Mouse (Mus musculus) forebrain, embryonic 14.5 days (tissue): ENCODE data around the gene Psmb1. TPM values are rescaled to one million over a fixed set of nuclear protein-coding genes. Genes with fewer than 3 reads are reported as not detected.
"Not testable (repeated sequence)": the region's sequence is repeated elsewhere in the genome, so short reads cannot be mapped to it uniquely, and the experiment has no call there.

Experiments used
- ATAC-seq: fragments of 200-750 bp; cut with Nextera tagmentation; 2 replicates; pipeline ENCODE4 v1.8.0; 2017; ENCODE audit warnings: mild to moderate bottlenecking, moderate library complexity
- DNase-seq: peaks from one replicate; pipeline ENCODE4 v3.0.0-alpha.2; 2015; ENCODE audit warnings: low spot score
- H3K27ac ChIP-seq: fragments of 300-500 bp; sonication (generic); 2 replicates; pipeline ENCODE4 v1.5.1; 2014; ENCODE audit warnings: low read depth, mild to moderate bottlenecking, control low read depth, low read length, moderate library complexity
- H3K27me3 ChIP-seq: fragments of 300-500 bp; sonication (generic); replicated peaks from 2 replicates; pipeline ENCODE4 v1.6.1; 2014; ENCODE audit warnings: low read length, control low read depth, mixed read lengths; ENCODE audit not compliant: control insufficient read depth, insufficient read depth
- H3K36me3 ChIP-seq: fragments of 300-500 bp; sonication (generic); 2 replicates; pipeline ENCODE4 v1.6.1; 2014; ENCODE audit warnings: low read length, control low read depth; ENCODE audit not compliant: control insufficient read depth, insufficient read depth
- H3K4me1 ChIP-seq: fragments of 300-500 bp; sonication (generic); 2 replicates; pipeline ENCODE4 v1.6.1; 2014; ENCODE audit warnings: antibody characterized with exemption, low read length, control low read depth; ENCODE audit not compliant: control insufficient read depth, insufficient read depth
- H3K4me2 ChIP-seq: fragments of 300-500 bp; sonication (generic); 2 replicates; pipeline ENCODE4 v1.6.1; 2014; ENCODE audit warnings: mild to moderate bottlenecking, control low read depth, low read length
- H3K4me3 ChIP-seq: fragments of 300-500 bp; sonication (generic); 2 replicates; pipeline ENCODE4 v1.5.1; 2014; ENCODE audit warnings: low read depth, low read length, control low read depth
- H3K9ac ChIP-seq: fragments of 300-500 bp; sonication (generic); 2 replicates; pipeline ENCODE4 v1.6.1; 2014; ENCODE audit warnings: mild to moderate bottlenecking, low read length, control low read depth, moderate library complexity
- H3K9me3 ChIP-seq: fragments of 300-500 bp; sonication (generic); replicated peaks from 2 replicates; pipeline ENCODE4 v1.6.1; 2016; ENCODE audit warnings: low read length, control low read depth, mixed read lengths; ENCODE audit not compliant: control insufficient read depth
- WGBS: fragments of 180-500 bp; shearing (Covaris S2); extraction: QIAGEN DNeasy Blood & Tissue Kit; methylation state at CpG from one replicate; pipeline ENCODE4 v1.1.7; 2014; 5-methylcytosine and 5-hydroxymethylcytosine counted together
- polyA plus RNA-seq: library from polyadenylated mRNA; unstranded; fragments of >200 nt; fragmentation: Nextera tagmentation; extraction: Ambion mirVana; gene quantifications from 2 replicates; pipeline ENCODE4 v1.2.1, GENCODE M21; 2014

The Psmb1 gene
- polyA plus RNA-seq, result 283 and 324 TPM in 2 replicates

GRCm38 (mm10) chr17:15499656-15500394 is at the start of gene Psmb1, which contains the start of gene Tbp:
Gene Psmb1, minus strand, starts transcription at chr17:15499751.
Gene Tbp, plus strand, starts transcription at chr17:15499888.
- peak within 1 kb of the TSS; percentile 95 for H3K4me3 ChIP-seq
- ATAC-seq (peak; percentile 95), DNase-seq (peak; percentile 99)
- peak within 1 kb of the TSS; percentile 73 for H3K27ac ChIP-seq
- peaks cover 28% of the 10 kb centered on the region for H3K36me3 ChIP-seq
- H3K4me1 ChIP-seq, result peaks cover 32% of the 10 kb centered on the region
- 1% methylated on average over 63 of the region's 63 CpGs for WGBS
- no peaks in the 10 kb centered on the region for H3K9me3 ChIP-seq
- peak within 1 kb of the TSS; percentile 86 for H3K9ac ChIP-seq
- H3K4me2 ChIP-seq, result peak within 1 kb of the TSS; percentile 94
- H3K27me3 ChIP-seq, result no peaks in the 10 kb centered on the region

GRCm38 (mm10) chr17:15546440-15546839 is 46.9 kb upstream of the Psmb1 start:
- H3K27me3 ChIP-seq, result no peaks in the 10 kb centered on the region
- no peaks in the 10 kb centered on the region for H3K9me3 ChIP-seq
- H3K4me1 ChIP-seq, result no peaks in the 10 kb centered on the region
- H3K4me2 ChIP-seq, result no peak overlapping the region
- H3K27ac ChIP-seq, result no peak overlapping the region
- DNase-seq, result no peak
- H3K4me3 ChIP-seq, result no peak overlapping the region
- H3K36me3 ChIP-seq, result no peaks in the 10 kb centered on the region
- ATAC-seq, result no peak
- 77% methylated on average over 4 of the region's 4 CpGs for WGBS
- no peak overlapping the region for H3K9ac ChIP-seq

GRCm38 (mm10) chr17:15543868-15544267 is 44.3 kb upstream of the Psmb1 start:
- not testable (repeated sequence) for DNase-seq, ATAC-seq, H3K9me3 ChIP-seq, H3K36me3 ChIP-seq, H3K4me3 ChIP-seq, H3K4me1 ChIP-seq, H3K9ac ChIP-seq, H3K27ac ChIP-seq, H3K27me3 ChIP-seq, H3K4me2 ChIP-seq
- 55% methylated on average over 3 of the region's 4 CpGs for WGBS

GRCm38 (mm10) chr17:15540309-15540708 is 40.8 kb upstream of the Psmb1 start:
- Histone ChIP-seq H3K9ac (no peak overlapping the region), H3K27ac (no peak overlapping the region), H3K36me3 (no peaks in the 10 kb centered on the region), H3K4me2 (no peak overlapping the region), H3K27me3 (peaks cover 3% of the 10 kb centered on the region; the same call in 1 of the 2 replicates), H3K9me3 (no peaks in the 10 kb centered on the region), H3K4me3 (no peak overlapping the region), H3K4me1 (0 out of 2 replicates have a peak, but pooled peaks cover 2% of the 10 kb centered on the region)
- WGBS, result 73% methylated on average over 4 of the region's 4 CpGs
- DNase-seq (no peak), ATAC-seq (no peak)

- no peaks in the 10 kb centered on the region for H3K36me3 ChIP-seq
- DNase-seq, result no peak
- peaks cover 3% of the 10 kb centered on the region; the same call in 1 of the 2 replicates for H3K27me3 ChIP-seq
- H3K27ac ChIP-seq, result no peak overlapping the region
- H3K4me2 ChIP-seq, result peak overlapping the region; percentile 77
- WGBS, result under 1% methylated on average over 31 of the region's 33 CpGs
- ATAC-seq, result peak; percentile 37; the same call in 1 of the 2 replicates
- H3K4me3 ChIP-seq, result peak overlapping the region; percentile 42
- H3K4me1 ChIP-seq, result 0 out of 2 replicates have a peak, but pooled peaks cover 2% of the 10 kb centered on the region
- H3K9me3 ChIP-seq, result no peaks in the 10 kb centered on the region
- H3K9ac ChIP-seq, result peak overlapping the region; percentile 64
Observed at GRCm38 (mm10) chr17:15536457-15536904, 36.9 kb upstream of the Psmb1 start.

- ATAC-seq (0 out of 2 replicates have a peak, but pooled peaks have one; percentile 10), DNase-seq (no peak)
- H3K36me3 ChIP-seq, result no peaks in the 10 kb centered on the region
- H3K4me1 ChIP-seq, result 0 out of 2 replicates have a peak, but pooled peaks cover 2% of the 10 kb centered on the region
- H3K9me3 ChIP-seq, result no peaks in the 10 kb centered on the region
- WGBS, result 21% methylated on average over 8 of the region's 8 CpGs
- peaks cover 3% of the 10 kb centered on the region; the same call in 1 of the 2 replicates for H3K27me3 ChIP-seq
- peak overlapping the region; percentile 42 for H3K4me3 ChIP-seq
- peak overlapping the region; percentile 64; the same call in 1 of the 2 replicates for H3K9ac ChIP-seq
- H3K4me2 ChIP-seq, result peak overlapping the region; percentile 77
- no peak overlapping the region for H3K27ac ChIP-seq
Observed at GRCm38 (mm10) chr17:15535943-15536342, 36.4 kb upstream of the Psmb1 start.

- 65% methylated on average over 10 of the region's 11 CpGs for WGBS
- DNase-seq, result peak; percentile 46
- 0 out of 2 replicates have a peak, but pooled peaks have one; percentile 44 for ATAC-seq
Observed at GRCm38 (mm10) chr17:15535162-15535800, 35.7 kb upstream of the Psmb1 start.

GRCm38 (mm10) chr17:15530141-15530540 is 30.6 kb upstream of the Psmb1 start:
- Histone ChIP-seq H3K4me3 (no peak overlapping the region), H3K27ac (no peak overlapping the region), H3K9me3 (no peaks in the 10 kb centered on the region), H3K36me3 (peaks cover 4% of the 10 kb centered on the region), H3K4me1 (peaks cover 5% of the 10 kb centered on the region; the same call in 1 of the 2 replicates), H3K27me3 (no peaks in the 10 kb centered on the region), H3K9ac (no peak overlapping the region), H3K4me2 (no peak overlapping the region)
- ATAC-seq (no peak; the same call in 1 of the 2 replicates), DNase-seq (peak; percentile 79)
- WGBS, result under 1% methylated on average over 5 of the region's 5 CpGs

More at GRCm38 (mm10) chr17:15535162-15535800, 35.7 kb upstream of the Psmb1 start:
- Histone ChIP-seq H3K27me3 (peaks cover 3% of the 10 kb centered on the region; the same call in 1 of the 2 replicates), H3K4me2 (no peak overlapping the region), H3K4me3 (no peak overlapping the region), H3K36me3 (no peaks in the 10 kb centered on the region), H3K27ac (no peak overlapping the region), H3K9ac (no peak overlapping the region), H3K4me1 (0 out of 2 replicates have a peak, but pooled peaks cover 2% of the 10 kb centered on the region), H3K9me3 (no peaks in the 10 kb centered on the region)
